Mouse (Mus musculus): ENCODE measurements at regions not wholly inside any gene's neighbourhood (a gene's known extent, or its start where the extent isn't known, plus 50 kb on each side); places are given as distances from the start of the nearest gene placed in this dataset.

- DNase-seq (ENCODE audit: low spot score), result no peak
These were observed 106.2 kb downstream of the Rassf10 start for GRCm38 (mm10) chr7:113059967-113060284.

DNA sequence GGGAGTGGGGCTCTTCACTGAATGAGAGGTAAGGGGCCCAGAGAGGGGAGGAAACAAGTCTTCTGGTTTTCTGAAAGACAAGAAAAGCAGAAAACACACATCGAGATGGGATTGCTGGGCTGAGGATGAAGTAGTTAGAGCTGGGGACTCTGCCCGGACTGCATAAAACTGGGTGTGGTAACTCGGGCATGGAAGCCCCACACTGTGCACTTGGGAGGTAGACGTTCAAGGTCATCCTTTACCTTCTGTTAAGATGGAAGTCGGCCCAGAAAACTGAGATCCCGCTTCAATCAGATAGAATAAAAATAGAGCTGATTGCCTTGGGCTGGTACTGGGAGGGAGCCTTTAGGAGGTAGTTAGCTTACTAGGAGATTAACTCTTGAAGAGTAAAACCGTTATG lies 107.2 kb downstream of the Rassf10 start:
- DNase-seq (ENCODE audit: low spot score), result no peak

DNA sequence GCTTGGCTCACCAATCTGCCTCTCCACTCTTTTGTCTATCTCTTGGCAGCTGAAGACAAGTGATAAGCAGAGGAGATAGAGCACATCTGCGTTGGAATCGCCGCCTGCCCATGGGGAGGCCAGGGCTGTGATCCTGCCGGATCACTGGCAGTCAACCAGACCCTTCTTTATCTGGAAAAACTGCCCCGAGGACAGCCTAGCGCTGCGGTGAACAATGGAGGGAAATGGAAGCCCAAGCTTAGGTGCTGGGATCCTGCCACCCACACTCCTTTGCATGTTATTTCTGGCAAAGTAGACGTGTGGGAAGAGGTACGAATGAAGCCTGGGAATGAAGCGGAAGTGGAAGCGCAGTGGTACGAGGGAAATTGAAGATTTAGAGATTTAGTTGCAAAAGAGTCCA lies 112.8 kb downstream of the Rassf10 start:
- DNase-seq (ENCODE audit: low spot score), result no peak

DNA sequence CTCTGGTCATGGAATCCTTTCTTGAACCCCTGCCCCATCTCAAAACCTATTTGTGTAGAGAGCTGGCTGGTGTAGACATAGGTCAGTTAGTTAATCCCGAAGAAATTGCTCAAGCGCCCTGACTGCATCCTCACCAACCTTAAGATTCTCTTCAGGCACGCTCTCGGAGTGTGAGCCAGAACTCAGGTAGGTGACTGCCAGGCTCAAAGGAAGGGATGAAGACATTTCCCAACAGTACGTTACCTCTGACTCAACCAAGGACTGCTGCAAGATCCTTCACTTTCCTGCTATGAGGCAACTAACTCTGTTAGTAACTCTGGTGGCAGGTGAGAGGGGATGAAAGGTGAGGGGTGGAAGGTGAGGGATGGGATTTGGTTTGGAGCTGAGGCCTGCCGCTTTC lies 114.5 kb downstream of the Rassf10 start:
- no peak for DNase-seq (ENCODE audit: low spot score)

- no peak for DNase-seq (ENCODE audit: low spot score)
These were observed 115.7 kb downstream of the Rassf10 start for GRCm38 (mm10) chr7:113069336-113069924.

- no peak for DNase-seq (ENCODE audit: low spot score)
These were observed 117.7 kb downstream of the Rassf10 start for GRCm38 (mm10) chr7:113071418-113071817.

- DNase-seq (ENCODE audit: low spot score), result no peak
These were observed 120.0 kb downstream of the Rassf10 start for GRCm38 (mm10) chr7:113073781-113074180.

DNA sequence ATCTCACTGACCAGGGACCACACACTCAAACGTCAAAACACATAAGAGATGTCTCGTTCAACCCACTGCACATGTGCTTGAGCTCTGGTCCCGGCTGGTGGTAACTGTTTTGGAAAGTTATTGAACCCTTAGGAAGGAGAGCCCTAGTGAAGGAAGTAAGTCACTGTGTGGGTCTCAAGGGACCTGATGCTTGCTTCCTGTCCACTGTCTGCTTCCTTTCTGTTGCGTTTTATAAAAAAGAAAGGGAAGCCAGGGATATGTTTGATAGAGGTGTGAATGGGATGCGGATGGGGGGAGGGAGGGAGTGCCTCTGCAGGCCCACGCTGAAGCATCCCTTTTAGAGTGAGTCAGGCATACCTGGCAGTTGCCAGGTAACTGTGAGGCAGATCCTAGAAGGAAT lies 121.6 kb downstream of the Rassf10 start:
- DNase-seq (ENCODE audit: low spot score), result no peak

DNA sequence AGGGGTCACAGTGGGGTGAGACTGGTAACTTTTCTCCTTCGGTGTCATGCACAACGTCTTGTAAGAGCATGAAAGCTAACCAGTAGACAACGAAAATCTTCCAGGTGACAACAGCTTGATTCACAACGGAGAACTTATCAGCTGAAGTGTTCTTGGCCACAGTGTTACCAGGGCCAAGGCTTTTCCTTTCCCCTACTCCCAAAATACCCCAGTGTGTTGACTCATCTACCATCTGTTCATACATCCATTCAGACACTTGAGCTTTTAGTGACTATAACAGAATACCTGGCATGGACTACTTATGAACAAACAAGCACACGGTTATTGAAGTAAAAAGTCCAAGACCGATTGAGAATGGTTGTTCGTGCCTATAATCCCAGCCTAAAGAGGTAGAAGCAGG lies 122.5 kb downstream of the Rassf10 start:
- DNase-seq (ENCODE audit: low spot score), result no peak

DNA sequence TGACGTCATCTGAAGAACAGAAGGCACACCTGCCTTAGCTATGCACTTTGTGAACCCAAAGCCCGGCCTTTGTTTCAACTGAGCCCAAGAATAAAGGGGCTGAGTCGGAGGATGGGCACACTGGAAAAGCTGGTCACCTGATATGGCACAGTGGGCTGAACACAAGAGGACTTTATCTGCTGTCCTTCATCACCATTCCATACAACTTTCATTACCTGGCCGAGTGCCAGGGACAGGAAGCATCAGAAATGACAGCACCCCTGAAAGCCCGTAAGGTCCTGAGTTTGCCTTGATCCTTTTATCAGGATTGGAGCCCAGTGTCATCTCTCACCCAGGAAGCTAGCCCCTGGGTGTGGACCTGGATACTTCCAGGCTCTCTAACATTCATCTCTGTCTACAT lies 126.1 kb upstream of the Arntl start:
- no peak for DNase-seq (ENCODE audit: low spot score)

DNA sequence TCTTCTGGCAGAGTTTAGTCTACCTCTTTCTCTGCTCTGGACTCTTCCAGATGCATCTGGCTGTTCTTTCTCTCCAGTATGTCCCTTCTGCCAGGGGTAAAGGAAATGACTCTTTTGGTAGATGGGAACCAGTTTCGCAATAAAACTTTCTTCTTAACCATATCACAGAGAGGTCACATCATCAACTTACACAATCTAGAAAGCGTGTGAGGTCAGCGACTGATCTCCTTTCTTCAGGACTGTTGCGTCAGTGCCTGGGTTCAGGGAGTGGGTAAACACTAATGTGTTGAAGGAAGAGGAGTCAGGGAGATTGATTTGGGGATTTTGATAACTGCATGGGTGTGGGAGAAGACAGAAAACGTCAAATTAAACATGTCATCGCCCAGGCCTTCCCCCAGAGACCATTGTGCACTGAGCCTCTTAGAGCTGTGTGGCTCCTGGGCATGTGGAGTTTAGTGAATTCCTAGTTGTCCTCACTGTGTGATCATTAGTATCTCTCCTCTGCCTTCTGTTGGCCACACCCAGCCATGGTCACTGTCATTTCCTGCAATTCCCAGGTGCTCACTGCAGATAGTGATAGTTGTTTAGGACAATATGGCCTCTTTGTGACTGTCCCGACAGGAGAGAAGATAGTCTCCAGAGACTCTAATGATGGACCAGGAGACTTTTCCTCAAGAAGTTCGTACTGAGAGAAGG lies 122.2 kb upstream of the Arntl start:
- no peak for DNase-seq (ENCODE audit: low spot score)

- DNase-seq (ENCODE audit: low spot score), result no peak
These were observed 121.1 kb upstream of the Arntl start for GRCm38 (mm10) chr7:113086158-113086557.

DNA sequence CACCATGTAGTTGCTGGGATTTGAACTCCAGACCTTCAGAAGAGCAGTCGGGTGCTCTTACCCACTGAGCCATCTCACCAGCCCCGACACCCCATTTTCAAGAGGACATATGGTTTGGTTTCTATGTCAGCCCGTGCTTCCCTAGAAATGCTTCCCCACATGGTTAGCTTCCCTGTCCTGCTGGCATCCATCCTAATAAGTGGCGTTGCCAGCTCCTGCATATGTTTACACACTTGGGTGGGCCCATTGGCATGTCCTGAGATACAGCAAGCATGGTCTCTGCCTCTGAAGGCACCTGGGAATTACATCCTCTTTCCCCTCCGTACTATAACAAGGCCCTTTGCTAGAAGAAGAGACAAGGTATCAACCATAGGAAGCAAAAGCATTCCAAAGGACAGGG lies 119.6 kb upstream of the Arntl start:
- no peak for DNase-seq (ENCODE audit: low spot score)

GRCm38 (mm10) chr7:113089044-113089443 lies 118.2 kb upstream of the Arntl start:
- no peak for DNase-seq (ENCODE audit: low spot score)

DNA sequence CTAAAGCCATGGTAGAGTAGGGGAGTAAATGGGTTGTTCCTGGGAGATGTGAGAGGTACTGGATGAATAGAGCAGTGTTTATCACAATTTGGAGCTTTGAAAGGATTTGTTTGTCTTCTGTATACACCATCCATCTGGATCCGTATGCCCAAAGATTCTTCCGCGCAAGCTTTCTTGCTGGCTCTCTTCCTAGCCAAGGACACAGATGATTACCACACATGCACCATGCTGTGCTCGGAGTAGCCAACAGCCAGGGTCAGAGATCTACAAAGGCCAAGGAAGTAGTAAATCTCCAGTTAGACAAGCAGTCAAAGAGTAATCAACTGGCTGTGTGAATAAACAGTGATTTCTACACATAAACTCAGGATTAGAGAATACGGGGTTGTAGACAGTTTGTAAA lies 113.3 kb upstream of the Arntl start:
- no peak for DNase-seq (ENCODE audit: low spot score)

- DNase-seq (ENCODE audit: low spot score), result no peak
These were observed 112.2 kb upstream of the Arntl start for GRCm38 (mm10) chr7:113095092-113095491.

- DNase-seq (ENCODE audit: low spot score), result no peak
These were observed 103.0 kb upstream of the Arntl start for GRCm38 (mm10) chr7:113104265-113104664.

DNA sequence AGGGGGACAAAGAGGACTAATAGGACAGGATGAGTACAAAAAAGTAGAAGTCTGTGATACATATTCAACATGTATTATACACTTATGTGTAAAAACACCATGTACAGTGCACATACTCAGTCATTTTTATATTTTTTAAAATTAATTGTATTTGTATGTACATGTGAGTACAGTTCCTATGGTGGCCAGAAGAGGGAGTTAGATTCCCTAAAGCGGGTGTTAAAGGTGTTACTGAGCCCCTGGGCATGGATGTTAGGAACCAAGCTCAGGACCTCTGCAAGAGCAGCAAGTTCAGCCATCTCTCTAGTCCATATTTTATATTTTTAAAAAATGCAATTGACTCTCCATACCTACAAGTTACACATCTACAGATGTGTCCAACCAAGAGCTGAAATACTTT lies 101.9 kb upstream of the Arntl start:
- DNase-seq (ENCODE audit: low spot score), result no peak

DNA sequence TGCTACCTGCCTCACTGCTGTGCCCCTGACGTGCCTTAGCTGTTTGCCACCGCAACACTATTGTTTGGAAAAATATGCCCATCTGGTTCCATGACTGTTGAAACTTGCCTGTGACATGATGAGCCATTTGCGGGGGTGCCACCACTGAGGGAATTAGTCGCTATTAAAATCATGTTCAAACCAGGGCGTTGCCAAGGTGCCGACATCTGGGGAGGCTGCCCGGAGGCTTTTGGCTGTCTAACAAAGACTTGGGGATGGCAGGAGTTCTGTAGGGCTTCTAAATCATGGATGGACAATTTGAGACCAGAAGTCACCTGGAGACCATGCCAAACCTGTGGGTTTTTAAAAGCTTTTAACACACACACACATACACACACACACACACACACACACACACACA lies 100.5 kb upstream of the Arntl start:
- DNase-seq (ENCODE audit: low spot score), result no peak

GRCm38 (mm10) chr7:113107965-113108364 lies 99.3 kb upstream of the Arntl start:
- DNase-seq (ENCODE audit: low spot score), result no peak

DNA sequence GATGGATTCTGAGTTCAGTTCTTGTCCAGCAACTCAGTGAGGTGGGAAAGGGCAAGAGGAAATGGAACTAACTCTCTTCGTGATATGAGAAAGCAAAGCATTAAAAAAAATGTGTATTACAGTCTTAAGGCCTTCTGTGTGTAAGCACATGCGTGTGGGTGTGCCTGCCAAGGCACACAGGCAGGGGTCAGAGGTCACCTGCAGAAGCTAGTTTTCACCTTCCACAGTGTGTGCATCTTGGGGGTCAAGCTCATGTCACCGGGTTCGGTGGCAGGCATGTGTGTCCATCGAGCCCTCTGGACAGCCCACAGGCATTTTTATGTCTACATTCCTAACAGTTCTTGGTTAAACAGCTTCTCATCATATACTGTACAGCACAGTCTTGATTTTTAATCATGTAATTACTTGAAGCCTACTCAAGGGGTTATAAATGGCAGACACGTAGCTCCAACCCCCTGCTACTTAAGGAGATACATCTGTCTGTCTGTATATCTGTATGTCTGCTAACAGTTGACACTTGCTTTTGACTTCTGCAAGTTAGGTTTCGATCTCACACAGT lies 98.7 kb upstream of the Arntl start:
- DNase-seq (ENCODE audit: low spot score), result no peak

DNA sequence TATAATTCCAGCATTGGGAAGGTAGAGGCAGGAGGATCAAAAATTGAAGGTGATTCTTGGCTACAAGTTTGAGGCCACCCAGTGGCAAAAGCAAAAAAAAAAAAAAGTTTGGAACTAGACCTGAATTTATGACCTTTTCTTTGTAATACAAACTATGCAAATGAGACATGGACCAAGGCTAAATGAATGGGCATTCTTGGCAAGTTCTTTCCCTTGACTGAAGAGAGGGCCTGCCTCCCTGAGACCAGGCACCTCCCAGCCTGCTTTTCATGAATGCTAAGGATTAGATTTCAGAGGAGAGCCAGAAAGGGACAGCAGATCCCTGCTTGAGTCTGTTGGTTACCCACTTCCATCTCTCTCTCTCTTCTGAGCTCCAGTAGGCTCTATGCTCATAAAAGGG lies 97.8 kb upstream of the Arntl start:
- no peak for DNase-seq (ENCODE audit: low spot score)

DNA sequence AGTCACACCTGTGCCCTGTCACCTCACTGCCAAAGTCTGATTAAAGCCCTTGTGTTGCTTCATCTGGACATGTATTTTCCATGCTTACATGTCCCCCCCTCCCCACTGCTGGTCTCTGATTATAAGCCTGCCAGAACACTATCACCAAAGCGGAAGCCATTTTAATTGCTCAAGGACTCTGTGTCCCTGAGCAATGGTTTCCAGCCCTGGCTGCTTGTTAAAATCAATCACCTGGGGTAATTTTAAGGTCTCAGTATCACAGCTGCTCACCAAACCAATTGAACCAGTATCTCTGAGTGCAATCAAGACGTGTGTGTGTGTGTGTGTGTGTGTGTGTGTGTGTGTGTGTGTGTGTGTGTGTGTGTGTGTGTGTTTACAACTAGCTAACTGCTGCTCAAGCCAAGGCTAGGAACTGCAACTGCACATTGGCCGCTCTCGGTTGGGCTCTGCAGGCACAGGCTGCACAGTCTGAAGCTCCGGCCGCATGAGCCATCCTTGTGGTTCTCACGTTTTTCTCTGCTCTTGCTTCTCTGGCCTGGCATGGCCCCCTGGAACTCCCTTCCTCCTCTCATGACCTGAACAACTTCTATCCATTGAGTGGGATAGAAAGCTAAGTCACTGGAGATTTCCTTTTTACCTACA lies 96.3 kb upstream of the Arntl start:
- no peak for DNase-seq (ENCODE audit: low spot score)
